Mouse (Mus musculus) embryonic fibroblast, embryonic 13.5 days (primary cell): ENCODE data around the gene Acvrl1.

ENCODE experiments used
- CTCF ChIP-seq: IDR thresholded peaks from 2 replicates; pipeline ENCODE4 v1.5.1; 2011; ENCODE audit warnings: mild to moderate bottlenecking, control low read depth, low read length, moderate library complexity, borderline replicate concordance; ENCODE audit not compliant: insufficient read depth
- POLR2A ChIP-seq: IDR thresholded peaks from 2 replicates; pipeline ENCODE4 v1.6.1; 2011; ENCODE audit warnings: low read depth, mild to moderate bottlenecking, control low read depth, low read length, moderate library complexity

GRCm38 (mm10) chr15:101181106-101181466, 52.8 kb downstream of the Acvrl1 start:
- TF ChIP-seq CTCF (no peak), POLR2A (no peak)
